Mouse (Mus musculus): Measurements from ENCODE around the gene Psmd9. TPM values are rescaled to one million over a fixed set of nuclear protein-coding genes. Genes with fewer than 3 reads are reported as not detected.

Psmd9 gene
- total RNA-seq, 2 experiments from 2014 or later: 26.1 to 28.4 TPM

DNA sequence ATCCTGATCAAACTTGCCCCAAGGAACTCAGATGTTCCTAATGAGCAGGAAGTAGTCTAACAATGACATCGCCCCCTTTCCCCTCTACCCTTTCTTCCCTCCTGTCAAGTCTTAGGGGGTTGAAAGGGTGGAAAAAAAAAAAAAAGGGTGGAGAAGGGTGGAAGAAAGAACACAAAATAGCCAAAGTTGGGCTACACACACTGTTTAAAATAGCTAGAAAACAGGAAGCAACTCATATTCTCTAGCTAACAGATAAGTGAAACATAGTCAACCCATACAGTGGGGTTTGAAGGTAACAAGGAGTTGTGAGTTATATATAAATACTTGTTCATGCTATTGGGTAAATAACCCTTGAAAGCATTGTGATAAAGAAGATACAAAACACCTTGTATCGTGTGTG lies 63.0 kb downstream of the Psmd9 start:
- DNase-seq (ENCODE audit: extremely low spot score in 1 of 2, low spot score in 1 of 2): no peak

DNA sequence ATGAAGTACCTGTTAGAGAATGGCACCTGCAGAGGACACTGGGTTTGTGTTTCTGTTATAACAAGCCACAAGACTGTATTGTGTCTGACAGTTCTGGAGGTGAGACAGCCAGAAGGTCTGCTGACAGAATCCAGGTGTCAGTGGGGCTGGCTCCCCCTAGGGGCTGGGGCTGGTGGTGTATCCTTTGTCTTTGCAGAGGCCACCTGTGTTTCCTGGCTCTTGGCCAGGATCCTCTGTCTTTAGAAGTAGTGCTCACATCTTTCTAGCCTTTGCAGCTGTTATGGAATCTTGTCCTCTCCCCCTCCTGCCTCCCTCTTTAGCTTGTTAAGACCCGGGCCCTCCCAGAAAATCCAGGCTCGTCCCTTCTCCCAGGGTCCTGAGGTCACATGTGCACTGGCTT lies 66.5 kb downstream of the Psmd9 start:
- peak in 1 of 2 experiments; percentile 36 for DNase-seq (ENCODE audit: extremely low spot score in 1 of 2, low spot score in 1 of 2)

- DNase-seq (ENCODE audit: extremely low spot score in 1 of 2, low spot score in 1 of 2): no peak
Measured at GRCm38 (mm10) chr5:123236426-123236825, 67.2 kb downstream of the Psmd9 start.

GRCm38 (mm10) chr5:123239501-123239900 lies 70.3 kb downstream of the Psmd9 start:
- DNase-seq (ENCODE audit: extremely low spot score in 1 of 2, low spot score in 1 of 2): no peak

DNA sequence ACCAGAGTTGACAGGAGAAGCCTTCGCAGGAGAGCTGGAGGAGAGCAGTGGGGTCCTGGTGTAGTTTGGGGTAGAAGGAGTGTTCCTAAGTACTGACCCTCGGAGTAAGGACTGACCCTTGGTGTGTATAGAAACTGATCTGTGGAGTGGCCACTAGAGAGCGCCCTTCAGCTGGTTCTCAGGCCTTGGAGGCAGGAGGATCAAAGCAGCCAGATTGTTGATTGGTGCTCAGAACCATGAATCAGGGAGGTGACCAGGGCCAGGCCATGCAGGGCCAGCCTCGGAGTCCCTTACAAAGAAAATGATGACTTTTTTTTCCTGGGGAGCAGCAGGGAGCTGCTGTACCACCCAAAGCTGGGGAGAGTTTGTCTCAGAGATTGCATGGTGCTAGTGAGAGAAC lies 76.3 kb downstream of the Psmd9 start:
- DNase-seq (ENCODE audit: extremely low spot score in 1 of 2, low spot score in 1 of 2): peak; percentile 23 to 55

DNA sequence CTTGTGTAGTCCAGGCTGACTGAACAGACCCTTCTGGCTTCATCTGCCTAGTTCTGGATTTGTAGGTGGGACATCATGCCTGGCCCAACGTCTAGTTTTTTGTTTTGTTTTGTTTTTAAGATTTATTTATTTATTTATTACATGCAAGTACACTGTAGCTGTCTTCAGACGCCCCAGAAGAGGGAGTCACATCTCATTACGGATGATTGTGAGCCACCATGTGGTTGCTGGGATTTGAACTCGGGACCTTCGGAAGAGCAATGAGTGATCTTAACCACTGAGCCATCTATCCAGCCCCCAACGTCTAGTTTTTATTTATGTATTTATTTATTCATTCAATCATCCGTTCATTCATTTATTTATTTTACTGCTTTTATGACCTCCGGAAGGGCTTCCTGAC lies 82.2 kb downstream of the Psmd9 start:
- DNase-seq (ENCODE audit: extremely low spot score in 1 of 2, low spot score in 1 of 2): no peak

DNA sequence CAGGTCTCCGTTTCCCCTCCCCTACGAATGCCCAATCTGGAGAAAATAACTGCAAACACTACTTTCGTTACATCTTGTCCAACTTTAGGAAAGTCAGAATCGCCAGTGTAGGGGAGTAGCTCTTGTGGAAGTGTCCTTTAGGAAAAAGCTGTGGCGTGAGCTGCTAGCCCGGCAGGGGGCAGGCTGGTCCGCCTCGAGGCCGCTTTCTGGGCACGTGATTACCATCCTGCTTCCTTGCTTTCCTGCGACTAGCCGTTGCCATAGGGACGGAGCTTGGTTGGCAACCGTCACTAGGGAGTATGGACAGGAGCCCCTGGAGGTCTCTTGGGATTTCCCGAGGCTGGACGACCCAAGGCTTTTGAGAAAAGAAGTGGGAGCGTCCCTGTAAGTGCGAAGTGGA lies 82.6 kb downstream of the Psmd9 start, which contains the start of gene Wdr66:
Wdr66 (plus strand) TSS at position 269 of the 400 bp plus-strand sequence.
- peak; percentile 82 to 90 for DNase-seq (ENCODE audit: extremely low spot score in 1 of 2, low spot score in 1 of 2)

DNA sequence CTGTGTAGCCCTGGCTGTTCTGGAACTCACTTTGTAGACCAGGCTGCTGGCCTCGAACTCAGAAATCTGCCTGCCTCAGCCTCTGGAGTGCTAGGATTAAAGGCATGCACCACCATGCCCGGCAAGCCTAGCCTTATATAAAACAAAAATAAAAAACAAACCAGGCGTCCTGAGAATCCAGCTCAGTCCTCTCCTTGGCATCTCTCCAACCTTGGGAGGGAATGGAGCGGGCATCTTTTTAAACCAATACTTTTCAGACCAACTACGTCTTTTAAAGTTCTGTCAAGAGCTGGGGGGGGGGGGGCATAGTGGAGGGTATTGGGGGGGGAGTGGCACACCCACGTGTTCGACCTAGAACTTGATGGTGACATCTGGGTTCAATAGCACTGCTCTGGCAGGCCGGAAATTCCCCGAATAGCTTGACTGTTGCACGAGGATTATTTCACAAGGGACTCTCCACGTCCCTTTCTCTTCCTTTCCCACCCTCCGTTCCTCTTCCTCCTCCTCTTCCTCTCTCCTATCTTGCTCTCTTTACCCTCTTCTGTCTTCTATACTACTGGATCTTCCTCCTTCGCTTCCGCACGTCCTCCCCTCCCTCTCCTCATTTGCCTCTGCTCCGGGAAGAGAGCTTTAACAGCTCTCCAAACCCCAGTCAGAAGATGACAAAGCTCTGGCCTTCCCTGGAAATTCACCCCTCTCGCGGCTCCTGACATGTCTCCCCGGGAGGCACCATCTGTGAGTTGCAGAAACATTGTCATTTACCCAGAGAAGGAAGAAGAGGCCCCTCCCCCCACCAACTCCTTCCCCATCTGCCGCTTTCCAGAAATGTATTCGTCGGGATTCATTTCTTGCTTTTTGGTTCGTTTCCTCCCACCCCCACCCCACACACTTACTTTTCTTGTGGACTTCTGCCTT lies 87.9 kb downstream of the Psmd9 start:
- DNase-seq (ENCODE audit: extremely low spot score in 1 of 2, low spot score in 1 of 2): peak; percentile 32 to 59

- peak in 1 of 2 experiments; percentile 59 for DNase-seq (ENCODE audit: extremely low spot score in 1 of 2, low spot score in 1 of 2)
Measured at GRCm38 (mm10) chr5:123258990-123259389, 89.8 kb downstream of the Psmd9 start.

DNA sequence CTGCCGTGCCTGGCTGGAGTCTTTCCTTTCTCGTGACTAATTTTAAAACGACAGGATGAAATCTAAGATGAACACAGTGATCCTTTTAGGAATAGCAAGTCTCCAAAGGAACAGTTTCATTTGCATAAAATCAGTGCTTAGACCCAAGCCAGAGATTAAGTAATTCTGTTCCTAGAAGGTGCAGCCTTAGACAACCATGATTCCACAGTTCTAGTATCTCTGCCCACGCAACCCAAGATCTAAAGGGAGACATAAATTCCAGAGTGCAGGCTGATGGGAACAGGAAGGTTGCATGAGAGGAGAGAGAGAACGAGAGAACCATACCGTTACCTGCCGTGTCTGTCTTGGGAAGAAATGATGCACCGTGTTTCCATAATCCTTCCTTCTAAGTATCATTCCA lies 91.5 kb downstream of the Psmd9 start:
- no peak for DNase-seq (ENCODE audit: extremely low spot score in 1 of 2, low spot score in 1 of 2)

- no peak for DNase-seq (ENCODE audit: extremely low spot score in 1 of 2, low spot score in 1 of 2)
Measured at GRCm38 (mm10) chr5:123266909-123267308, 97.7 kb downstream of the Psmd9 start.

GRCm38 (mm10) chr5:123268477-123269474 lies 99.6 kb downstream of the Psmd9 start:
- no peak for DNase-seq (ENCODE audit: extremely low spot score in 1 of 2, low spot score in 1 of 2)

DNA sequence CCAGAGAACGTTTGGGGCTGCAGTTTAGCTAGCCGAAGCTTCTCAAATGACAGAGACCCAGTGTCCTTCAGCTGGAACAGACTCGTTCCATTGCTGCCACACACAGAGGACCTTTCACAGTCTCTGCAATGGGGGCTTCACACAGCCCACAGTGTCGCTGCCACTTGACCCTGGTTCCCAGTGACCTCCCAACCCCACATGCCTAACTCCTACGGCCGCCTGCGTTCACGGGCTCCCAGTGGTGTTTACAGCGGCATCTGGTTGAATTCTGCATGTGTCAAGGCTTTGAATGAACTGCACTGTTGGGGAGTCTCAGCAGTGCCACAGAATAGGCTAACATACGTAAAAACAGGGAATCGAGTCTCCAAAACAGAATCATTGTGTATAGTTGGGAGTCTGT lies 101.7 kb downstream of the Psmd9 start:
- DNase-seq (ENCODE audit: extremely low spot score in 1 of 2, low spot score in 1 of 2): no peak

- DNase-seq (ENCODE audit: extremely low spot score in 1 of 2, low spot score in 1 of 2): no peak
Measured at GRCm38 (mm10) chr5:123272927-123273326, 103.7 kb downstream of the Psmd9 start.

DNA sequence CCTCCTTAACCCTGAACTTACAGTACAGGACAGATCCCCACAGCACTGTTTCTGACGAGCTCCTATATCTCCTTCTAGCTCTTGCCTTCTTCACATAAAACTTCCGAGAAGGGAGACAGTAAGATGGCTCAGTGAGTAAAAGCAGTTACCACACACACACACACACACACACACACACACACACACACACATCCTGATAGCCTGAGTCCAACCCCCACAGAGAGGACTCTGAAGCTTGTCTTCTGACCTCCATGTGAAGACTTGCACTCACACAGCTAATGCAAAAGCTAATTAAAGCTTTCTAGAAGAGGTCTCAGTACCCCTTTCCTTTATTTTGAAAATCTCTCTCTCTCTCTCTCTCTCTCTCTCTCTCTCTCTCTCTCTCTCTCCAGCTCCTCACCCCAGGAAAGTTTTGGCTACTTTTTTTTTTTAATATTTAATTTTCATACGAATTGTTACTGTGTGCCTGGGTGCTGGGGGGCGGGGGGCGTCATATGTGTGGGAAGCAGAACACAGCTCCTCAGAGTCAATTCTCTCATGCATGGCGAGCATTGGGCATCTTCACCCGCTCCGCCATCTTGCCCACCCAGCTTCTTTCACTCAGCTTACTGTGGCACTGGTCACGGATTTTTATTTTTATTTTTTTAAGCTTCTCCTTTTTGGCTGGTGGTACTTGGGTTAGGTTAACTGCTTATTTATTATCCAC lies 107.6 kb downstream of the Psmd9 start:
- no peak for DNase-seq (ENCODE audit: extremely low spot score in 1 of 2, low spot score in 1 of 2)

GRCm38 (mm10) chr5:123277342-123277701 lies 108.1 kb downstream of the Psmd9 start:
- DNase-seq (ENCODE audit: extremely low spot score in 1 of 2, low spot score in 1 of 2): no peak

DNA sequence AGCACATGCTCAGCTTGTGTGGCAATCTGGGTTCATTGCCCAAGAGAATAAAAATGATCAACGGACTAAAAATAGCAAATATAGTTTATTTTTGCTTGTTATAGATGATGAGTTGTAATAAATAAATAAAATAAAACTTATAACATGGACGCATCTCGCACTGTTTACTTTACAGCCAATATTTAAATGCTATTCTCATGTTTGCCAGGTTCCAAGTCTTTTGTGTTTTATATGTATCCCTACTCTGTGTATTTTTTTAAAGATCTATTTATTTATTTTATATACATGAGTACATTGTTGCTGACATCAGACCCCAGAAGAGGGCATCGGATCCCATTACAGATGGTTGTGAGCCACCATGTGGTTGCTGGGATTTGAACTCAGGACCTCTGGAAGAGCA lies 108.5 kb downstream of the Psmd9 start:
- no peak for DNase-seq (ENCODE audit: extremely low spot score in 1 of 2, low spot score in 1 of 2)

DNA sequence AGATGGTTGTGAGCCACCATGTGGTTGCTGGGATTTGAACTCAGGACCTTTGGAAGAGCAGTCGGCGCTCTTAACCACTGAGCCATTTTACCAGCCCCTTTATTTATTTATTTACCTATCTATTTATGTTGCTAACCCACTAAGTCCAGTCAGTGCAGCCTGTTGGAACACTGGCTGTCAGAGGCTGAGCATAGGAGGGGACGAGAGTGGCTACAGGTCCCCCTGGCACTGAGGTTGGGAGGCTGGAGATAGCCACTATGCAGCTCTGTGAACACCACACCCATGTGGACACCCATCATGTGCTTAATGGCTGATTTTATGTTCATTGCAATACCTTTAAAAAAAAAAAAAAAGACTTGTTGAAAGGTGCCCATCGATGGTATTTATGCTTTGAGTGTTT lies 110.0 kb downstream of the Psmd9 start:
- no peak for DNase-seq (ENCODE audit: extremely low spot score in 1 of 2, low spot score in 1 of 2)

DNA sequence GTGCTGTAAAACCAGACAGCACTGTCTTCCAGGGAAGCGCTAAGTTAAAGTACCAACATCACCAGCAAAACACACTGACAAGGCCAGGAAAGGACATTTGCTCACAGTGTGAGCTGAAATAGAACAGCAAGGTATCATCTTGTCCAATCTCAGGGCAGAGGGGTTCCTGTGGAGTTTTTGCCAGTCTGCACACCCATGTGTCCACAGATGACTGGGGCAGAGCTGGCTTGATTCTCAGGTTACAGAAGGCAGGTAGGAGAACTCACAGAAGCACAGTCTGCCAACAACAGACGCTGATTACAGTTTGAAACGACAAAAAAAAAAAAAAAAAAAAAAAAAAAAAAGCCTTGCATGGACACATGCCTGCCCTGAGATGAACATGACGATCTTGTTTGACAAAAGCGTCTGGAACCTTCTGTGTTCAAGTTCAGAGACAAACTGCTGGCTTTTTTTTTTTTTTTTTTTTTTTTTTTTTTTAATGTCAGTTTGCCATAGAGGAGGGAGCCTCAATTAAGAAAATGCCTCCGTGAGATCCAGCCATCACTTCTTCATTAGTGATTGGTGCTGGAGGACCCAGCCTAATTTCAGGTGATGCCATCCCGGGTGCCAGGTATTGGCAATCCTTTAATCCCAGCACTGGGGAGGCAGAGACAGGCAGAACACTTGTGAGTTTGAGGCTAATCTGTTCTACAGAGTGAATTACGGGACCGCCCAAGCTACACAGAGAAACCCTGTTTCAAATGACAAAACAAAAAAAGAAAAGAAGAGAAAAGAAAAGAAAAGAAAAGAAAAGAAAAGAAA lies 112.3 kb downstream of the Psmd9 start:
- no peak for DNase-seq (ENCODE audit: extremely low spot score in 1 of 2, low spot score in 1 of 2)

- peak; percentile 38 to 68 for DNase-seq (ENCODE audit: extremely low spot score in 1 of 2, low spot score in 1 of 2)
Measured at GRCm38 (mm10) chr5:123285174-123285573, 116.0 kb downstream of the Psmd9 start.

Data from layer of hippocampus, postnatal 25 days (tissue).